Mouse (Mus musculus) thymus, postnatal 36 days (tissue): ENCODE data around the gene A930017K11Rik.
A peak's percentile ranks its signal among the peaks of the same experiment; 100 is the strongest.

Experiments used
- DNase-seq, 2 experiments: peaks; one replicate each; pipeline ENCODE4 v3.0.0; 2022; ENCODE audit warnings: mixed read lengths in 2 of 2

A930017K11Rik gene

GRCm38 (mm10) chr17:25922120-25922519 lies 30.2 kb downstream of the A930017K11Rik start:
- no peak for DNase-seq

GRCm38 (mm10) chr17:25919786-25920642 lies 32.4 kb downstream of the A930017K11Rik start:
- DNase-seq: peak; percentile 99 to 100

- no peak for DNase-seq
Measured at GRCm38 (mm10) chr17:25919144-25919785, 33.1 kb downstream of the A930017K11Rik start, which contains the start of gene Rab40c. Gene Rab40c (minus strand): TSS chr17:25919727.

- no peak for DNase-seq
Measured at GRCm38 (mm10) chr17:25918037-25918750, 34.2 kb downstream of the A930017K11Rik start.

GRCm38 (mm10) chr17:25916931-25917647 lies 35.3 kb downstream of the A930017K11Rik start:
- no peak for DNase-seq

- DNase-seq: no peak
Measured at GRCm38 (mm10) chr17:25914295-25914694, 38.1 kb downstream of the A930017K11Rik start.

- DNase-seq: no peak
Measured at GRCm38 (mm10) chr17:25913877-25914275, 38.5 kb downstream of the A930017K11Rik start.

GRCm38 (mm10) chr17:25913186-25913876 lies 39.0 kb downstream of the A930017K11Rik start:
- DNase-seq: no peak

GRCm38 (mm10) chr17:25911816-25912215 lies 40.5 kb downstream of the A930017K11Rik start:
- DNase-seq: no peak

- no peak for DNase-seq
Measured at GRCm38 (mm10) chr17:25907640-25908039, 44.7 kb downstream of the A930017K11Rik start.

GRCm38 (mm10) chr17:25903061-25903460 lies 49.3 kb downstream of the A930017K11Rik start:
- no peak for DNase-seq

GRCm38 (mm10) chr17:25900193-25900592 lies 52.2 kb downstream of the A930017K11Rik start:
- DNase-seq: no peak
